Mouse (Mus musculus) CH12F3 (cell line): ENCODE measurements around the gene Atad1.
"Not testable (repeated sequence)": the region's sequence is repeated elsewhere in the genome, so short reads cannot be mapped to it uniquely, and the experiment has no call there.

Experiments used
- in situ Hi-C: fragments of 300-500 bp; cut with MboI; formaldehyde crosslinking; loops from 2 replicates; pipeline ENCODE4 v1.14.3; 2020; ENCODE audit warnings: low sequenced_read_pairs

Gene Atad1

DNA sequence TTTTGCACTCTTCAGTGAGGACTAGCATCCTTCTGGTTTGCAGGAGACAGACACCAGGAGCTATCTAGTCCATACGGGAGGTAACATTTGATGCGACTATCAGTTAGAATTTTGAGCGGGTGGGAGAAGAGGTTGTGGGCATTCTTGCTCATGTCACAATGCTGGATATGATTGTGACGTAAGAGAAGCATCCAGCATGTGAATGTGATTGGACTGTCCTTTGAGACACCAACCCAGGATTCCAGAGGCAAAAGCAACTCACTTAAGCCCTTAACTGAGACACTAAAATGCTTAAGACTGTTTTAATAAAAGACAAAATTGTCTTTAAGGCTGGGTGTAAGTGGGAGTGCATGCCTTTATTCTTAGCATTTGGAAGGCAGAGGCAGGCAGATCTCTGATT is at the start of gene Atad1:
Gene Atad1 (minus strand): TSS at position 101 of the 400 bp plus-strand sequence.
- in situ Hi-C loops = loop anchor here (10.0 kb wide), 1 partner anchor 495 kb away; no protein-coding TSS in a partner anchor

DNA sequence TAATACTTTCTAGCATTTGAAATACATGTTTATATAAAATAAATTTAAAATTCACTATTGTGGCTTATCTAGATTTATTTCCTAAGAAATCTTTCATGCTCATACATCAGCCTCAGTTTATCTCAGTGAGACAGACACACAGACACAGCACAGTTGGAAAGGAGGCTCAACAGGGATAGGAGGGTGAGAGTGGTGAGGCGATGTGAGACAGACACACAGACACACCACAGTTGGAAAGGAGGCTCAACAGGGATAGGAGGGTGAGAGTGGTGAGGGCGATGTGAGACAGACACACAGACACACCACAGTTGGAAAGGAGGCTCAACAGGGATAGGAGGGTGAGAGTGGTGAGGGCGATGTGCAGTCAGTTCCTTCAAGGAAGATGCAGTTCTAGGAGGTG is 48.4 kb upstream of the Atad1 start:
- in situ Hi-C loops = not testable (repeated sequence)

DNA sequence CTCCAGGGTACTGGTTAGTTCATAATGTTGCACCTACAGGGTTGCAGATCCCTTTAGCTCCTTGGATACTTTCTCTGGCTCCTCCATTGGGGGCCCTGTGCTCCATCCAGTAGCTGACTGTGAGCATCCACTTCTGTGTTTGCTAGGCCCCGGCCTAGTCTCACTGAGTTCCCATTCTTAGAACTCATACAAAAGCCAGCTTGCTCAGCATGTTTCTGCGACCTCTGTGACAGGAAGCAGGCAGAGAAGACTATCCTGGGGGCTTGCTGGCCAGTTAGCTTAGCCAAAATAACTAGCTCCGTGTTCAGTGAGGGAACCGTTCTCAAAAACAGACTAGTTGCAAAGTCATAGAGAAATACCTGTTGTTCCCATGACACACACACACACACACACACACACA is 47.8 kb upstream of the Atad1 start:
- in situ Hi-C loops = not testable (repeated sequence)

DNA sequence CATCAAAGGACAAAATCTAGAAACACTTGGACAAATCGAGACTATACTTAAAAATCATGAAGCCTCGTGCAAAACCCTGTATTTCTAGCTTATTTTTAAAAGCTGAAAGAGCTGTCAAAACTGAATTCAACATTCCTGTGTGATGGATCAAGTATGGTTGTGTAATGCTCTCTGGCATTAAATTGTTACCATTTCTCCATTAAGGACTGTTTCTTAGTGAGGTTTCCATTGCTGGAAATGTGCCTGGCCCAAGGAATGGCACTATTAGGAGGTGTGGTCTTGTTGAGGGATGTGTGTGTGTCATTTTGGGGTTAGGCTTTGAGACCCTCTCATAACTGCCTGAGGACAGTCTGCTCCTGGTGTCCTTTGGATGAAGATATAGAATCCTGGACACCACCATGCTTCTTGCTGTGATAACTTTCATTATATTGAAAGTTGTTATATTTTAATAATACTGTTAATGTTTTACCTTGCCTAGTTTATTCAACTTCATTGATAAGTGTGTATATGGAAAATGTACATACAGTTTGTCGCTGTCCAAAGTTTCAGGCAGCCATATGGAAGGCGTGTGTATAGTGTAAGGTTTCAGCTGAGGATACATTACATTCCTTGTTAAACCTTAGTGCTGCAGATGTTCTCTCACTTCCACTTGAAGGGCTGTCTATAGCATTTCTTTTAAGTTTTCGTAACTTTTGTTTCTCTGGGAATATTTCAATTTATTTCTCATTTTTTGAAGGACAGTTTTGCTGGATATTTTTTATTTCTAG is 41.9 kb upstream of the Atad1 start:
- in situ Hi-C loops = no loop called here

DNA sequence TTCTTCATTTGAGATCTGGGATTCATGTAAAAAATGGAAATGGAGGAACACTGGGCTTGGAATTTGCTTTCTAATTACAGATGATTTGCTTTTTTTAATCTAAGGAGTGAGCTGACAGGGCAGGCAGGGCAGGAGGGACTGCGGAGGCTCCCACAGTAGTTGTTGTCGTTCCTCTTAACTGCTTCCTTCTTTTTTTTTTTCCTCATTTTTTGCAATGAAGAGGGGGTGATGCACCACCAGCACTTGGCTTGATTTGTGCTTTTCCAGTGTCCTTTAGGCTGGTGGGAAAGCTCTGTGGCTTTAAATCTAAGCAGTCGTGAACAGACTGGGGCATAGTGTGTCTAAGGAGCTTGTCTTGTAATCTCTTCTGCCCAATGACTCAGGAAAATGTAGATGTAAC is 39.5 kb upstream of the Atad1 start:
- in situ Hi-C loops = no loop called here

DNA sequence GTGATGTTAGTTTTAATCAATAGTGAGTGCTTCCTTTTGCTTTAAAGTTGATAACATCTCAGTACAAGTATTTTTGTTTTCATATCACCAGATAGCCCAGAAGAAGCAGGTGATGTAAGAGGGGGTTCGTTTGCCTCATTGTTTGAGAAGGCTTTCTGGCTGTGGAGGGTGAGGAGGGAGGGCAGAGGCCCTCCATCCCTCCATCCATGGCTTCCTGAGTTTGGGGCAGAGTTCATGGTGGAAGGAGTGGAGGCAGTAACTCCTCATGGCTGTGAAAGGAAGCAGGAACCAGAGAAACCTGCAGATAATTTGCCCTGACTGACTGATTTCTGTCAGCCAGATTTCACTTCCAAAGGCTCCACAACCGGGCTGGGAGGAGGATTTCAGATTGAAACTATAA is 38.8 kb upstream of the Atad1 start:
- in situ Hi-C loops = no loop called here

DNA sequence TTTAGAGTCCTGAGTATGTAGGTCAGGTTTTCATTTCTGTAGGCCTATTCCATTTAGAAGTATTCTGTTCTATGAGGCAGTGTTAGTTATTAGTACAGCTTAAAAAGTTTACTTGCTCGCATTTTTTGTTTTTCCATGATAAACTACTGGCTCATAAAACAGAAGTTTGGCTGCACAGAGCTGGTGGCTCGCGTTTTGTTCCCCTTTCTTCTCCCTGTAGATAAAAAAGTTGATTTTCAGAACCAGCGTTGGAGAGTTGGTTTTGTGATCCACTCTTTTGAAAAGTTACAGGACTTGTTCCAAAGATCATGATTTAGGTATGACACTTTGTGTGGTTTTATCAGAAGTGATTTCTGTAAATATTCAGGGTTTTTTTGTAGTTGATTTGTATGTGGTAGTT is 22.9 kb upstream of the Atad1 start:
- in situ Hi-C loops = no loop called here

DNA sequence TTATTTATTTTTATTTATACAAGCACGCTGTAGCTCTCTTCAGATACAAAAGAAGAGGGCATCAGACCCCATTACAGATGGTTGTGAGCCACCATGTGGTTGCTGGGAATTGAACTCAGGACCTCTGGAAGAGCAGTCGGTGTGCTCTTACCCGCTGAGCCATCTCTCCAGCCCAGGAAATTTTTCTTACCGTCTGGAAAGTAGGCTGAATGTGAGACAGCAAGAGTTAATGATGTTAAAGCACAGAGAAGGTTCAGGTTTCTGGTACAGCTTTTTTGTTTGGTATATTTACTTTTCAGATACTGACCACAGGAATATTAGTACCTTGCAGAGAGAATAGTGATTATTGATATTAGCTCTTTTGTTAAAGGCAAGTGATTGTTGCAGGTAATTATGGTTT is 21.6 kb upstream of the Atad1 start:
- in situ Hi-C loops = no loop called here

DNA sequence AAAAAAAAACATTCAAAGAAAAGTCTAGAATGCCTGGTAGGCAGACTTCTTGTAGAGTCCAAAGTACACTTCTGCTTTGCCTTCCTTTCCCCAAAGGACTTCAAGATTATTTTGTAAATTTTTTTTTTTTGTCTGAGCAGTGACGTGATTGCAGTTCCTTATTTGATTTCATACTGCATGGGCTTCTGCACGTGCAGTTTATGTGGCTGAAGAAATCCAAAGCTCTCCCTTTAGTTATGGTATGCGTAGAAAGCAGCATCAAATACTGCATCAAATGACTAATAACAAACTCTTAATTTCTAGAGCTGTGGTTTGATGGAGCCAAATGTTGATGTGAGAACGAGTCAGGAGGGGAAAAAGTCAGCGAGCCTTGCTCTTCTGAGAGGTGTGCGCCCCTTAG is 20.9 kb upstream of the Atad1 start:
- in situ Hi-C loops = no loop called here

DNA sequence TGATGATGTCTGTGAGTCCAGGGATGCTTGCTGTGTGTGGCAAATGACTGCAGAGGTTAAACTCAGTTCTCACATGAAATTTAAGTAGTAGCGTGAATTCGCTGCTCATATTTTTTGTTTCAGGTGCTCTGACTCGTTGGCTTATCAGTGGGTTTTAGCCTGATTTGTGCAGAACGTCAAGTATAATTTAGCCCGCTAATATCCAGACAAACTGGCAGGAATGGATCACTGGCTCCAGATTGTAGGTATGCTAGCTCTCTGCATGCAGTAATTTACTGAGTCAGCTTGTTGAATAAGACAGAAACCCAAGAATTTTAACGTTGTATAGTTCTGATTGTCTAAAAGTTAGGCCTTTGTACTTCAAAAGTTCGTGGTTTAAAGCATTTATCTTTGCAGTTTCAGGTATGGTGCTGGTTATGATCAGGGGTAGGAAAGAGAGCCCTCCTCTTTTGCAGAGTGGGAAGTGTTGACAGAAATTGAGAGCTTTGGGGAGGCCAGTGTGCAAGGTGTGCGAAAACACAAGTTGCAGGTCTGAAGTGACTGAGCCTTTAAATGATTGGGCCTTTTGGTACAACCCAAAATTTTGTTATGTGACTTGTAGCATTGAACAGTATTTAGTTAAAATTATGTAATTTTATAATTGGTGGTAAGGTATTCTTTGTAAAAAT is 19.9 kb upstream of the Atad1 start:
- in situ Hi-C loops = loop anchor here (10.0 kb wide), 2 partner anchors 195 to 465 kb away; no protein-coding TSS in a partner anchor

DNA sequence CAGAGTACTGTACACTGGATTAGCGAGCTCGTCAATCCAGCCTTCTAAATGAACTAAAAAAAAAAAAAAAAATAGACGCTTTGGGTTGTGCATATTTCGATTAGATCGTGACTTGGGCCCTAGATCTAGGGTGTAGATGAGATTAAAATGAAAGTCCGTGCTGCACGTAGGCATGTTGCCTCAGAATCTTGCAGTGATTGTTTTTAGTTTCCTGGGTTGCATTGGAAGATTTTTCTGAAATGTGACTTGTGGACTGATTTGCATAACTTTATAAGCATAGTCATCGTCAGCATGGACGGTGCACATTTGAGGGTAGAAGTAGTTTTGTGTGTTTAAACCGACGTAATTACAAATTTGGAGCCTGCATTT is 19.2 kb upstream of the Atad1 start:
- in situ Hi-C loops = loop anchor here (10.0 kb wide), 2 partner anchors 196 to 466 kb away; no protein-coding TSS in a partner anchor

DNA sequence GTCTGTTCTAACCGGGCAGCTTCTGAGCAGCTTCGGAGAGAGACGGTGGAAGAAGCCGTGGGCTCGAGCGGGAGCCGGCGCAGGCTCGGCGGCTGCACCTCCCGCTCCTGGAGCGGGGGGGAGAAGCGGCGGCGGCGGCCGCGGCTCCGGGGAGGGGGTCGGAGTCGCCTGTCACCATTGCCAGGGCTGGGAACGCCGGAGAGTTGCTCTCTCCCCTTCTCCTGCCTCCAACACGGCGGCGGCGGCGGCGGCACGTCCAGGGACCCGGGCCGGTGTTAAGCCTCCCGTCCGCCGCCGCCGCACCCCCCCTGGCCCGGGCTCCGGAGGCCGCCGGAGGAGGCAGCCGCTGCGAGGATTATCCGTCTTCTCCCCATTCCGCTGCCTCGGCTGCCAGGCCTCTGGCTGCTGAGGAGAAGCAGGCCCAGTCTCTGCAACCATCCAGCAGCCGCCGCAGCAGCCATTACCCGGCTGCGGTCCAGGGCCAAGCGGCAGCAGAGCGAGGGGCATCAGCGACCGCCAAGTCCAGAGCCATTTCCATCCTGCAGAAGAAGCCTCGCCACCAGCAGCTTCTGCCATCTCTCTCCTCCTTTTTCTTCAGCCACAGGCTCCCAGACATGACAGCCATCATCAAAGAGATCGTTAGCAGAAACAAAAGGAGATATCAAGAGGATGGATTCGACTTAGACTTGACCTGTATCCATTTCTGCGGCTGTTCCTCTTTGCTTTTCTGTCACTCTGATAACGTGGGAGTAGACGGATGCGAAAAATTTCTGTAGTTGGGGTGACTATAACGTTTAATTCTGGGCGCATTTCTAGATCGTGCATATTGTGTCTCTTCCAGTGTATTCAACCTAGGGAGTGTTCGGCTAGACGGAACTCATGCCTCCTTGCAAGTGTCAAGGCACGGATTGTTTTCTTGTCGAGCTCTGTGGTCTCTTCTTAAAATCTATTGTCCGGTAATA is 18.5 kb upstream of the Atad1 start:
- in situ Hi-C loops = loop anchor here (10.0 kb wide), 2 partner anchors 197 to 467 kb away; no protein-coding TSS in a partner anchor

DNA sequence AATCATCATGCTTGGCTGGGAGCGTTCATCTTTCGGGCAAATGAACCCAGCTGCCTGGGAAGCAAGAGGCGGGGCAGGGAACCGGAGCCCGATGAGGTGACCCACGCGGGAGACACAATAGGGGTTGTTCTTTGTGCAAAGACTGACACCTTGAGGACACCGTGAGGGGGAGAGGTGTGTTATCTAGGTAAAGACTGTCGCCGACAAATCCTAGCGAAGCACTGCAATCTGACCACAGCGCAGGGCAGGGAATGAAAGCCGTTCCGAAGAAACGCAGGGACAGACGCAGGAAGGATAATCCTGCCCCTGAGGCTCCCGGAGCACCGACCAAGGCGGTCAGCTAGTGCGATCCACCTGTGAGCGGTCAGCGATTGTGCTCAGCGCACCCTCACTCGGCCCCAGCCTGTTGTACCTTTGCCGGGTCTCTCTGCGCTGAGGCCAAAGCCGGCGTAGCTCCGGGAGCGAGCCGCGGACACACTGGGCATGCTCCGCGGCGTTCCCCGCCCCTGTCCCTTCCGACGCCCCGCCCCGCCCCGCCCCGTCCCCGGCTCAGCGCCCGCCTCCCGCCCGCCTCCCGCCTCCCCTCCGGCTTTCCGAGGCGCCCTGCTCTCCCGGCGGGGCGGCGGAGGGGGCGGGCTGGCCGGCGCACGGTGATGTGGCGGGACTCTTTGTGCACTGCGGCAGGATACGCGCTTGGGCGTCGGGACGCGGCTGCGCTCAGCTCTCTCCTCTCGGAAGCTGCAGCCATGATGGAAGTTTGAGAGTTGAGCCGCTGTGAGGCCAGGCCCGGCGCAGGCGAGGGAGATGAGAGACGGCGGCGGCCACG is 17.5 kb upstream of the Atad1 start, which contains the start of gene Pten:
Gene Pten (plus strand): TSS at position 598 of the 826 bp plus-strand sequence.
- in situ Hi-C loops = loop anchor here (10.0 kb wide), 2 partner anchors 198 to 468 kb away; no protein-coding TSS in a partner anchor

DNA sequence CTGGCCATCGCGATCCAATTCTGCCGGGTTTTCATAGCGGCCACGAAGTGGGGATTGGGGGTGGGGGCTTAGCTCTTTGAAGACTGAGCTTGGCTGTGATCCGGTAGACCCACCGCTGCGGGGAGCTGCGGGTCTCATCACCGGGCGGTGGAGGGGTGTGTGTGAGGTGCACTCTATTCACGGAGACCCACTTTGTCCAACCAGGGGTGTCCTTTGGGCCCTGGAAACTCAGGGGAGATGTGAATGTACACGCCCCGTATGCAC is 17.0 kb upstream of the Atad1 start:
- in situ Hi-C loops = loop anchor here (10.0 kb wide), 2 partner anchors 198 to 468 kb away; no protein-coding TSS in a partner anchor

DNA sequence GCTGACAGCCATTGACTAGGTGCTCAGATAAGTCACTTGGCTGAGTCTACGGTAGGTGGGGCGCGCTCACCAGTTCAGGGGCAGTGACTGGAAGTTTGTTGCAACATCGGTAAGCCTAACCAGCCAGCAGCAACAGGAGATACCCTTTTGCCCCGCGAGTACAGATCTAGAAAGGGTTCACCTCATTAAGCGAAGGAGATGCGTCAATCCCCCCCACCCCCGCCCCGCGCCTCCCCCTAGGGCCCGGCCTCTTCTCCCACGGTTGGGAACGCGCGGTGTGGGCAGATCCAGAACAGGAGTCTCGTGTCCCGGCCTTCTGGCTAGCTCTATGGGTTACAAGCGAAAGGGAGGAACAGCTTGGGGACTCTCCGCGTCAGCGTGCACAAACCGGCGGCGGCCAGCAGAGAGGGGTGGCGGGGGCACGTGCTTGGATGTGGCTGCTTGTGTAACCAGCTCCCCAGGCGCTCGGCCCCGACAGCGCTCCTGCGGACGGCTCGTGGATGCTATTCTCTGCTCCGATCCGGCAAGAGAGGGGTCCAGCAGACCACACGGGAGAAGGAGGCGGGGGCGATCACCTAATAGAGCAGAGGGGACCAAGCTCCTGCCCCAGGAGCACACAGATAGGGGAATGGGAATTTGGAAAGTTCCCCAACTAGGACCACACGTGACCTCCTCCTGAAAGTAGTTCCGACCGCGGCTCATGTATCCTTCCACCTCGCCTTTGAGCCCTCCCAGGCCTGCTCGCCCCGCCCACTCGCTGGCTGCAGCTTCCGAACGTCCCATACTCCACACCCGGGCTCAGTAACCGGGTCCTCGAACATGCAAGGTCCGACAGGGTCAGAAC is 16.4 kb upstream of the Atad1 start:
- in situ Hi-C loops = loop anchor here (10.0 kb wide), 2 partner anchors 199 to 469 kb away; no protein-coding TSS in a partner anchor

DNA sequence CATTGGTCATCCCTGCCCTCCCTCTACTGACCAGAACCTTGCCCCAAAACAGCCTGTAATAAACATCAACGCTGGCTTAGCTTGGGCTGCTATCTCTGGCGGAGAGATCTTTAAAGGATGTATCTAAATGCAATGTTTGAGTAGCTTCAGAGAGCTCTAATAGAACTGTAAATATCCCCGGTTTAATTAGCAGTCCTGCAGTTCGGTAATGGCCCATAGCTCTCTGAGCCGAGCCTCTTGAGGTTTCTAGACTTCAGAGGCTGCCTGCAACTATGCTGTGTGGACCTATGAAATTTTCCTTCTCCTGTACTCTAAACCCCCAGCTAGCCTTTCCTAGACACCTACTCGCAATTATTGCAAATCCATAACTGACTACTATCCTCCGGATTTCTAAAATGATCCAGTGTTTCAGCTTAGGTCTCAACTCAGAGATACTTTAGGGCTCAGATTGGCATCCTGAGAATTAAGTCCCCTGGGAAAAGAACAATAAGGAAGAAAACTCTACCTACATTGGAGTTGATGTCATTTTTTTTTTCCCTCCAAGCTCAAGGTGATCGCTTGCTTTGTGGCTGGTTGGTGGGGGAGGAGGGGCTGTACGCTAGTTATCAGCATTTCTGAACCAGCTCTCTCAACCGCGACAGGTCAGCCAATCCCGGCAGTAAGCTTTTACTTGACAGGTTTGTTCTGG is 15.7 kb upstream of the Atad1 start:
- in situ Hi-C loops = loop anchor here (10.0 kb wide), 2 partner anchors 200 to 470 kb away; no protein-coding TSS in a partner anchor

DNA sequence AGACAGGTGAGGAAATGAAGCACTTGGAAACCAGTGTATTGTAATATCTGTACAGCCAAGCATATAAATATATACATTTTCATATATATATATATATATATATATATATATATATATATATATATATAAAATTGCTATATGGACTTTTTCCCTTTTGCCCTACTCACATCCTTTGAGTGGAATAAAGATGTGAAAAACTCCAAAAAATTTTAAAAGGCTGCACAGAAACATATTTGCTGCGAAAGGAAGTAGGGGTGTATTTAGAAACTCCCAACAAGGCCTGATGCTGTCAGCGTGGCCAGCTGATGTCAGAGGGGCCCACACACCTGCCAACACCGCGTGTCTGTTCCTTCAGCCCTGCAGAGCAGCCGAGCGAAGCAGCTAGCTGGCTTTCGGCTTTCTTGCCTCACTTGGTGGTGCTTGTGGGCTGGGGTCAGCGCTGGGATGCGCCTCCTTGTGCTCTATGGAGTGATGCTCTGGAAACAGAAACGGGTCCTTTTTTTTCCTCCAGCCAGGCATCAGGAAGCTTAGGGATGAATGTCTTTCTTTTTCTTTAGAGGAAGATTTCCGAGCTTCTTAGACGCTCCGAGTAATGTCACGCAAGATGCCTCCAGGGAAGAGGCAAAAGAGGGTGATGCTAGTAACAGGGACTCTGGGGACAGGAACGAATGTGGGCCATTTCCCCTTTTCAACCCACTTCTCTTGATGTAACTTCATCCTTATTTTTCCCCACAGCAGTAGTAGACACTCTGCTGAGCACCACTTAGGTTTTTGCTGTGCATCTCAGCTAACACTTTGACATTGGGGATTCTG is 14.8 kb upstream of the Atad1 start:
- in situ Hi-C loops = loop anchor here (10.0 kb wide), 2 partner anchors 200 to 470 kb away; no protein-coding TSS in a partner anchor

DNA sequence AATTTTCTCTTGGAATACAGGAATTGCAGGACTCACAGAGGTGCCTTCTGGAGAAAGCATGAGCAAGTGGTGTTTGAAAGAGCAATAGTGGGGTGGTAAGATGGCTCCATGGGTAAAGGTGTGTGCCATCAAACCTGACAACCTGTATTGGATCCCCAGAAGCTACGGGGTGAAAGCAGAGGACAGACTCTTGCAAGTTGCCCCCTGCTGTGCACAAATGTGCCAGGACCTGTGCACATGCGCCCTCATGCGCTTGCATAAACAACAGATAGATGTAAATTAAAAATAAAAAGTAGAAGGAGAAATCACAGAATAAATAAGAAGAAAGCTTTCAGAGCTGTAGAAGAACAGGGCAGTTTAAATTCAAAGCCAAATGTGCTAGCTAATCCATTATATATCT is 13.8 kb upstream of the Atad1 start:
- in situ Hi-C loops = loop anchor here (10.0 kb wide), 2 partner anchors 201 to 471 kb away; no protein-coding TSS in a partner anchor
